Mouse (Mus musculus): ENCODE results near the gene Kat7.

DNA sequence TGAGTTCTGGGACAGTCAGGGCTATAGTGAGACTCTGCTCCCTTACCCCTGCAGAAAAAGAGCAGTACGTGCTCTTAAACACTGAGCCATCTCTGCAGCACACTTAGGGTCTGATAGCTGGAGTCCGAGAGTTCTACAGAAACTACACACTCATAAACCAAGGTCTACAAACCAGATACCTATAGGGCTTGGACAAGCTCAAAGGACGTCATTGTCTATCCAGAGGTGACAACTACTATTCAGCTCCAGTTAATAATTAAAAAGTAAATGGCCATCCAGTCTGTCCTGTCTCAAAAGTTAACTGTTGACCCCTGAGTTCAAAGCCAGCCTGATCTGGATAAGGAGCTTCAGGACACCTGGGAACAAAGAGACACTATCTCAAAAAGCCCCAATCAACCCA lies 8.3 kb downstream of the Kat7 start:
- no peak for TF ChIP-seq POLR2A (IDR thresholded peaks at IDR 0.05; ENCODE audit: insufficient read depth, low read depth, low read length)
- no peak for TF ChIP-seq CTCF (IDR thresholded peaks at IDR 0.05)
- TF ChIP-seq EP300 (IDR thresholded peaks at IDR 0.05; ENCODE audit: insufficient read depth, low read depth, low read length), result no peak

All from heart, adult 2 months (tissue).